Mouse (Mus musculus) urinary bladder, adult 18-20 months (tissue): ENCODE measurements around the gene Arhgap45.

Experiments used
- DNase-seq, 2 experiments: peaks; one replicate each; pipeline ENCODE4 v3.0.0; 2022; ENCODE audit warnings: low spot score in 2 of 2, mixed read lengths in 2 of 2

The Arhgap45 gene

DNA sequence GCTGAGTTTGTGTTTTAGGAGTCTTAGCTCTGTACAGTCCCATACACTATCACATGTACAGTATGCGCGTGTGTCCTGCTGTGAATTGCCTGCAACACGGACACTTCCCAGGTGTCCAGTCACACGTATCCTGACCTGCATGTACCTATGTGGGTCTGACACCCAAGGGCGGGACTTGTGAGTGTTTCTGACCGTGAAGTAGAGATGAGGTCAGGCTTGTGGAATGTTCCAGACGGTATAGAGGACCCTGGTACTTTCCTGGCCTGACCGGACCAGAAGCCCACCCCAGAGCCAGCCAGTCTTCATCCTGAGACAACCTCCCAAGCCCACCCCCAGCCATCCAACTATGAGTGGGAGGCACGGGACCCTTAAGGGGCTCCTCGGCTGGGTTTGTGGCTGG, 870 bp upstream of the Arhgap45 start:
- DNase-seq: no peak

DNA sequence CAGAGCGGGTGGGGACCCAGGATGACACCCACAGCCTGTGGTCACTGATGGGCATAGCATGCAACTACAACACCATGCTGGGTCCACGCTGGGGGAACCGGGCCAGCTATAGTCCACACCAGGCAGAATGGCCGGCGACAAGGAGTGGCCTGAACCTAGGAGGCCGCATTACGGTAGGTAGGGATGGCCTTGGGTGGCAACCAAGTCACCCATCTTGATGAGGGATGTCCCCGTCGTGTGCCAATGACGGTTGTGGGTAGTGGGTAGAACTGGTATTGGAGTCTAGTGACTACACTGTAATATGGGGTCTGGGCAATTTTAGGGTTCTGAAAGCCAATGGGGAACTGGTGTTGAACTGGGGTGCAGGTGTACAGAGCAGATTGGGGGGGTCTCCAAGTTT, 478 bp downstream of the Arhgap45 start:
- no peak for DNase-seq

DNA sequence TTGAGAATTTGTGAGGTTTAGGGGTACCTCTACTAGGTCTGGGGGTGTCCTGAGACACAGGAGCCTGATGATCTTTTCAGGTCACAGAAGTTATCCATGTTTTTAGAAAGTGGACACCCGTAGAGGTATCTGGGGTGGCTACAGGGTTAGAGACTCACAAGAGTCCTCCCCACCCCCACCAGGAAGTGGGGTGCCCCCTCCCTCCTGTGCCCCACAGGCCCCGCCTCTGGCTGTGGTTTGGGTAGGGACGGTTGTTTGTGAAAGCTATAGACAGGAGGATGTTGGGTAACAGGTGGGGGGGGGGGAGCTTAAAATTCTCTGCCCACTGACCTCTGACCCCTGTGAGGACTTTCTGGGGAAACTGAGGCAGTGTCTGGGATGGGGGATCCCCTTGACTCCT, 908 bp downstream of the Arhgap45 start:
- DNase-seq: no peak

DNA sequence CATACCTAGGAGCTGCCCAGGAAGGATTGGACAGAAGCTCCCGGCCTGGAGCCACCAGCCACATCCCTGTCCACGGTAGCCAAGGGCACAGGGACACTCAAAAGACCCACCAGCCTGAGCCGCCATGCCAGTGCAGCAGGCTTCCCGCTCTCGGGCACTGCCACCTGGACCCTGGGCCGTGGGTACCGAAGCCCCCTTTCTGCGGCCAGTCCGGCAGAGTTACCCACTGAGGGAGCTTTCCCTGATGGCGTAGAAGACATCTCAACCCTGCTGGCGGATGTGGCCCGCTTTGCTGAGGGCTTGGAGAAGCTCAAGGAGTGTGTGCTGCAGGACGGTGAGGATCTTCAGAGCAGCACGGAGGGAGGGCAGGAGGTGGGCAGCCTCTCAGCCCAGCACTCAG, 1.3 kb downstream of the Arhgap45 start:
- DNase-seq: no peak

DNA sequence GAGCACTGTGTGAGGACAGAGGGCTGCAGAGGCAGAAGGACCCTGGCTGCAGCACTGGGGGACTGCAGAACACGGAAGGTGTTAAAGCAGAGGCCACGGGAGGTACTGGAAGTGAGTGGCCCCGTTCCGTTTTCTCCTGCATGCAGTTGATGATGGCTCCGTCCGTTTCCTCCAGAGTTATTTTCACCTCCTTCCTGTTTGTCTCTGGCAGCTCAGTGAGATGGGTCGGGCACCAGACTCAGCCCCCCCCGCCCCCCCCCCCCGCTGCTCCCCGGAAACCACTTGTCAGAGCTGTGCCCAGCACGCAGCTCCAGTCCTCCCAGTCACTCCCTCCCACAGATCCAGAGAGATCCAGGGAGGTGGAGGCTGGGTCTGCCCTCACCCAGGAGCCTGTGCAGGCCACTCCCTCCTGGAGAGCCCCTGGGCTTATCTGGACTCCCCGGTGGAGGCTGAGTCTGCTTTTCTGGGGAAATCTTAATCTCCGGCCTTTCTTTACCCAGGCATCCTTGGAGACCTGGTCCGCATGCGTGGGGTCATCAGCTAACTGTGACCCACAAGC, 2.4 kb downstream of the Arhgap45 start:
- no peak for DNase-seq

DNA sequence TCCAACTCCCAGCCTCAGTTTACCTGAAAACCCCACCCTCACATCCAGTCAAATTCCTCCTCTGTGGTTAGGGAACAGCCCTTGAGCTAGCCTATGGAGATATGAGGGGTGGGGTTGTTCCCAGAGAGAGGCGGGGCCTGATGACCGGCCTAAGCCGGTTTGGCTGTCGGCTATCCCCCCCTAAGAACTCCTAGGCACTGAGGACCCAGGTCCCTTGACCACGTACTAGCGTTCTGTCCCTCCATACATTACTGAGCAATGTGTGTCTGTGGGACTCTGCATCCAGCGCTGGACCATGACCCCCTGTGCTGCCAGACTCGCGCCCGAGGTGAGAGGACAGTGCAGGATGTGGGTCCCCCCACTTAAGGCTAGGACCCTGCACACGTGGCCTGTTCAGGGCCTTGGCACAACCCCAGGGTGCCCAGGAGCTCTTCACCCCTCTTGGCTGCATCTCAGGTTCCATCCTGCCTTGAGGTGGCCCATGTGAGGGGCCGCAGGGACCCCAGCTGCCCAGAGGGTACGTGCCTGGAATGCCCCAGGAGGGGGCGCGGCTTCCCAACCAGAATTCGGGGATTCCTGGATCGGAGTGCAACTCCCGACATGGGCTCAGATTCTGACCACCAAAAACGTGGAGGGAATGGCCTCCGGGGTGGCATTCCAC, 3.1 kb downstream of the Arhgap45 start:
- no peak for DNase-seq

DNA sequence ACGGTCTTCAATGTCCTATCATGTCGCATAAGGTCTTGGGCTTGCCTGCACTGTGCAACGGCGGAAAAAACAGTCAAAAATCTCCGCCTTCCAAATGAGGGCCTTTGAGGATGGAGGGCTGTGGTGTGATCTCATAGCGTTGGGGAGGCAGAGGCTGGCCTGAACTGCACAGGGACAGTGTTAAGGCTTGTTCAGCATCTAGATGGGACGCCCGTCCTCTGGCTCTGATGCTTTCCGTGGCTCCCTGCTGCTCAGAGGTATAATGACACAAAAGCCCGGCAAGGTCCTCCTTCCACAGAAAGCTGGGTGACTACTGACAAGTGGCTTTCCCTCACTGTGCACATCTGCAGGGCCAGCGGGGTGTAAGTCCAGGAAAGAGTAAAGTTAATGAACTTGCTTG, 3.7 kb downstream of the Arhgap45 start:
- no peak for DNase-seq

DNA sequence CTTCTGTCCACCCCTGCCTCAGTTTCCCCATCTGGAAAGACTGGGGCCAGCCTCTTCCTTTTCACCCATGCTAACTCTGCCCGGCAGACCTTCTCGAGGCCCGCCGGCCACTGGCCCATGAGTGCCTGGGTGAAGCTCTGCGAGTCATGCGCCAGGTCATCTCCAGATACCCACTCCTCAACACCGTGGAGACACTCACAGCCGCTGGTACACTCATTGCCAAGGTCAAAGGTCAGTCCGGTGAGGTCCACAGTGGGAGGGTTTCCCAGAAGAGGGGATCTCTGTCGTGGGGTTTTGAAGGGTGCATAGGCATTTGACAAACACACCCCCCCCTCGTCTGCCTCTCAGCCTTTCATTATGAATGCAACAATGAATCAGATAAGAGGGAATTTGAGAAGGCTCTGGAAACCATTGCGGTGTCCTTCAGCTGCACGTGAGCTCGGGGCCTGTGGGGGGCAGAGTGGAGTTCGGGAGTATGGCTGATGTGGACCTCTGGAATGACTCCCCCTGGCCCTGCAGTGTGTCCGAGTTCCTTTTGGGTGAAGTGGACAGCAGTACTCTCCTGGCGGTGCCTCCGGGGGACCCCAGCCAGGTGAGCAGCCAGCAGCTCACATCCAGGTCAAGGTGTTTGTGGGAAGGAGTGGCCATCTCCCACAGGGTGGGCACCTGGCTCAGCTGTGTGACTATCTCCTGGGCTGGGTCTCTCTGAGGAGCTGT, 4.3 kb downstream of the Arhgap45 start:
- DNase-seq: no peak

DNA sequence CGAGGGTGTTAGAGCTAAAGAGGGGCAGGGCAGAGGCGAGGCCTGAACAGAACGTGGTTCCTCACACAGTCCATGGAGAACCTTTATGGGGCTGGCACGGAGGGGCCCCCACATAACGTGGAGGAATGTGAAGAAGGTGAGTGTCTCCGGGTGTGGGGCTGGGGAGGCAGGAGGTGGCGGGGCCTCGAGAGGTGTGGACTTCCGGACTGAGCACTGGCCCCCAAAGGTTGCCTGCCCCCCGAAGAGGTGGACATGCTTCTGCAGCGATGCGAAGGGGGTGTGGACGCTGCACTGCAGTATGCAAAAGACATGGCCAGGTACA, 4.8 kb downstream of the Arhgap45 start:
- DNase-seq: no peak

DNA sequence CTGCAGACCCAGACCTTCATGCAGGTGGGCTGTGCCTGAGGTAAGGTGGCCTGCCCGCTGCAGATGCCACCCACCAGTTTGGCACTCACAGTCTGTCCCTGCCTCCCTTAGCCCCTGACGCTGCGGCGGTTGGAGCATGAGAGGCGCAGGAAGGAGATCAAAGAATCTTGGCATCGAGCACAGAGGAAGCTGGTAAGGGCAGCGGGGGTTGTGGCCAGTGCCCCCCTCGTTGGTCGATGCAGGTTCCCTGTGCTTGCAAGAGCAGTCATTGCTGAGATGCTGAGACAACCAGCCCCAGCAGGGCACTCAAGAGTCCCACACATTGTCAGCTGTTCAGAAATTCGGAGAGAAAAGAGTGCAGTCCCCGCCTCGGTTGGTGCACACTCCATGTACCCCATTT, 5.7 kb downstream of the Arhgap45 start:
- DNase-seq: no peak

DNA sequence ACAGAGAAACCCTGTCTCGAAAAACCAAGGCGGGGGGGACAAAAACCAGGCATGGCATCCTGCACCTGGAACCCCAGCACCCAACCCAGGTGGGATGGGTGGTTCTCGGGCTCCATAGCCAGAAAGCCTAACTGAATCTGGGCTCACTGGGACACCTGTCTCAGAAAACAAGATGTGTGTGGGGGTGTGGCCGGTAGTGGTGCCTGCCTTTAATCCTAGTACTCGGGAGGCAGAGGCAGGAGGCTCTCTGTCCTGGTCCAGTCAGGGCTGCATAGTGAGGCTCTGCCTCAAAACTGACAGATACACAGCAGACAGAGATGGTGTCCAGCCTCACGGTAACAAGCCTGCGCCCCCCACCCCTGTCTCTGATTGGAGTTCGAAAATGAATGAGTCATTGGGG, 6.4 kb downstream of the Arhgap45 start:
- no peak for DNase-seq

DNA sequence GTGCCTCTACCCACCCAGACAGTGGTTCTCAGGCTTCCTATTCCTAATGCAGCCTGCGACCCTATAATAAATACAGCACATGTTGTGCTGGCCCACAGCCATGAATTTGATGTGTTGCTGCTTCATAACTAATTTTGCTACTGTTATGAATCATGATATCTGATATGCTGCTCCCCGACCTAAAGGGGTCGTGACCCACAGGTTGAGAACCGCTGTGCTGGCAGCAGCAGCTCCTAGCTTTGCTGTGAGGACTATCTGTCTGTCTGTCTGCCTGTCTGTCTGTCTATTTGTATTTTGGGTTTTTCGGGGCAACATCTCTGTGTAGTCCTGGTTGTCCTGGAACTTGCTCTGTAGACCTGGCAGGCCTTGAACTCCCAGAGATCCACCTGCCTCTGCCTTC, 7.3 kb downstream of the Arhgap45 start:
- DNase-seq: no peak

DNA sequence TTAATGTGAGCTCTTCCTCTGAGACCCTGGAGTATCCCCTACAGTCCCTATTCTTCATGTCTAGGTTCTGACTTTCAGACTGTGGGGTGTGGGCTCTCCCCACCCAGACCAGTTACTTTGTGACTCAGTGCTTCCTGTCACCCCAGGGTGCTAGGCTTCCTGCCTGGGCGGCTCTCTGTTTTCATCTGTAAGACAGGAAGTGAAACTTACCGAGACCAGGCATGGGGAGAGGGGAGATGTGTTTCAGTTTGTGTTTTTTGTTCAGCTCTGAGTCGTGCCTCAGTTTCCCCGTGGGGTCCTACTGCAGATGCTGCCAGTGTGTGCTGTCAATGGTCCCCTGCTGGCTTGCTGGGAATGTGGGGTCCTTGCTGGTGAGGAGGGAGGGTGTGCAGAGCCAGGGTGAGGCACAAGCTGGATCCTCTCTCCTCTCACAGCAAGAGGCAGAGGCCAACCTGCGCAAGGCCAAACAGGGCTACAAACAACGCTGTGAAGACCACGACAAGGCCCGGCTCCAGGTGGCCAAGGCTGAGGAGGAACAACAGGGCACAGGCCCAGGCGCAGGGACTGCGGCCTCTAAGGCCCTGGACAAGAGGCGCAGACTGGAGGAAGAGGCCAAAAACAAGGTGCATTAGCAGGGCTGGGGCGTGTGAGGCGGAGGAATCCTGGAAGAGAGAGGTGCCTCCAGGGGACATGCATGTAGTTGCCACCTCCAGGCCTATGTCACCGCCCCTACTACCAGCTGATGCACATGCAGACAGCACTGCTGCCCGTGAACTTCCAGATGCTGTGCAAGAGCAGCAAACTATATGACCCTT, 8.0 kb downstream of the Arhgap45 start:
- DNase-seq: no peak

DNA sequence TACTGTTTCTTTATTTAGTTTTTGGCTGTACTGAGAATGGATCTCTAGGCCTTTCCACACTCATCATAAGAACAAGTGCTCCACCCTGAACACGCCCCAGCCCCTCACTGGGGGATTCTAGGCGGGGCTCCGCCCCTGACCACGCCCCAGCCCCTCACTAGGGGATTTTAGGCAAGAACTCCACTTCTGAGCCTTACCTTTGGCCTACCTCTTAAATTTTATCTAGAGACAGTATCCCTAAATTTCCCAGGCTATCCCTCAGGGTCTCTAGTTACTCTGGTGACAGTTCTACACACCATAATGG, 8.5 kb downstream of the Arhgap45 start:
- DNase-seq: no peak

DNA sequence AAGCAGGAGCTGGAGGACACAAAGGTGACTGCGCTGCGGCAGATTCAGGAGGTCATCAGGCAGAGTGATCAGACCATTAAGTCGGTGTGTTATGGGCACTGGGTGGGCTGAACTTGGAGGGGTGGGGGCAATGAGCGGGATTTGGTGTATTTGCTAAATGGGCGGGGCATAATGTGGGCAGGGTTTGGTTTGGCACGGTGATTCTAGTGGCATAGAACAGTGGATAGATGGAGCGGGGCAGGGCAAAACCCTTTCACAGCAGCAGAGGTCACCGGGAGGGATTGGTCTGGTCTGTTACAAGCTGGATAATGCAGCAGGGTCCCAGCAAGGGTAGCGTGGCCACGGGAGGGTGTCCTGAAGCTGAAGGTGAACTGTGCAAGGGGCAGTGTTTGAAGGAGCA, 9.0 kb downstream of the Arhgap45 start:
- DNase-seq: no peak

DNA sequence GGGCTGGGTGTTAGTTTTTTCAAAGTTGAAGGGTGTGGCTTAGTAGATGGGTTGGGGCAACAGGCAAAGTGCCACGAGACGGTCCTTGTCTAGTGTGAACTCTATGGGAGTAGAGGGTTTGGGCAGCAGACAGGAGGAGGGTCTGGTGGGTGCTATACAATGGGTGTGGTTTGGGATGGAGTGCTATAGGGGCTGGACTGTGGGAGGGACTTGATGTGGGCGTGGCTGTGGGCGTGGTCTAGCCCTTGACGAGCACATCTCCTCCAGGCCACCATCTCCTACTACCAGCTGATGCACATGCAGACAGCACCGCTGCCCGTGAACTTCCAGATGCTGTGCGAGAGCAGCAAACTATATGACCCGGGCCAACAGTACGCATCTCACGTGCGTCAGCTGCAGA, 9.4 kb downstream of the Arhgap45 start:
- no peak for DNase-seq

DNA sequence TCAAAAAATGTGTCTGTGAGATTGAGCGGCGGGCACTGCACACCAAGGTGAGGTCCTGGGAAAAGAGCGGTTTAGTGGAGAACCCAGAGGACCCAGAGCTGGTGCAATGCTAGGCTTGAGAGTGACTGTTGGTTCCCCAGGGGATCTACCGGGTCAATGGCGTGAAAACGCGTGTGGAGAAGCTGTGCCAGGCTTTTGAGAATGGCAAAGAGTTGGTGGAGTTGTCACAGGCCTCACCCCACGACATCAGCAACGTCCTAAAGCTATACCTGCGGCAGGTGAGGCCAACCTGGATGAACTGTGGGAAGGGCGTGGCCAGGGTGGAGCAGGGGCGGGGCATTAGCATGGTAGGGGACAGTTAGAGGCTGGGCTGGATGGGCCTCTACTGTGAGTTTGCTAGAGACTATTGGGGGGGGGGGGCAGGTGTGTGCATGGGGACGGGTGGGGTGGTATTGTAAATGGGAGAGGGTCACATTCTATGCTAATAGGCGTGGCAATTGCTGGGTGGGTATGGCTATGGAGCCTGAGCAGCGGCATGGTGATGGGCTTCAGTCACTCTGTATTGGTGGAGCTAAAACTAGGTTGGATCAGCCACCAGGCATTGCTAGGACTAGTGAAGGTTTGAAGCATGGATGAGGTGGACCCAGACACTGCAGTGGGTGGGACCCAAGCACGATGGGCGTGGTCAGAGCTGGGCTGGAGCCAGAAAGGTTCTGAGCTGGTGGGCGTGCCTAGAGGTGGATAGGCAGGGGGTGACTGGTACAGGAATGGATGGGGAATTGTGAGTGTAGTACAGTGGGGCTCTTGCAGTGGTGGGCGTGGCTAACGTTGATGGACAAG, 11.4 kb downstream of the Arhgap45 start:
- DNase-seq: no peak

DNA sequence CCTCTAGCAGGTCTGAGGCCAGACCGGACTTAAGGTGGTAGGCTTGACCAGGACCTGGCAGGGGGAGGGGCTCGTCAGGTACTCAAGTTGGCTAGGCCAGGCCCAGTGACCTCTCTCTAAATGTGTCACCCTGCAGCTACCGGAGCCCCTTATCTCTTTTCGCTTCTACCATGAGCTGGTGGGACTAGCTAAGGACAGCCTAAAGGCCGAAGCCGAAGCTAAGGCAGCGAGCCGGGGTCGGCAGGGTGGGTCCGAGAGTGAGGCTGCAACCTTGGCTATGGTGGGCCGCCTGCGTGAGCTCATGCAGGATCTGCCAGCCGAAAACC, 12.0 kb downstream of the Arhgap45 start:
- DNase-seq: no peak

DNA sequence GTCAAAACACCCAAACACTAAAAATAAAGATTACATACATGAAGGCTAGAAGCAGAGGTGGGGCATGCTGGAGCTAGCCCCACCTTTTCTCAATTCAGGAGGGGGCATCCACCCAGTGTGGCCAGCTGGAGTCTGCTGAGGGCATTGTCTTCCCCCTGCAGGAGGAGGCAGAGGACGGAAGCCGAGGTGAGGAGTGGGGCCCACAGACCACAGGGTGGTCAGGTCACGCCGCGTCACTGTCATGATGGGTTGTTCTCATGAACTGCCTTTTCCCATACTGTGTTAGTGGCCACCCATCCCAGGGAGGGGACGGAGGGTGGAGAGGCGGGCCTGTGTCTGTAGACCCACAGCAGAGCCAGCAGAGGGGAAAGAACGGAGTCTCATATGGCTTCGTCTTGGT, 13.7 kb downstream of the Arhgap45 start:
- no peak for DNase-seq

DNA sequence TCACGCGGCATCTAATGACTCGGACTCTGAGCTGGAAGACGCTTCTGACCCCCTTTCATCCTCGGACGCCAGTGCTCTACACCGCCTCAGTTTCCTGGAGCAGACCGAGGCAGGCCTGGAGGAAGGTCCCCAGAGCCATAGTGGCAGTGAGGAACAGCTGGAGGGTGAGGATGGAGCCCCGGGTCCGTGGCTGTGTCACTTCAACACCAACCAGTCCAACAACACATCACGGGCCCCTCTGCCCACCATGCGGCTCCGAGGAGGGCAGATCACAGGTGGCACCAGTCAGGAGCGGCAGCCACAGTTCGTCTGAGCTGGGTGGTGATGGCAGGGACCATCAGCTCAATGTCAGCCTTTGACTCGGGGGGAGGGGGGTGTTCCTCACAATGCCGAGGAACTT, 14.3 kb downstream of the Arhgap45 start:
- DNase-seq: no peak

DNA sequence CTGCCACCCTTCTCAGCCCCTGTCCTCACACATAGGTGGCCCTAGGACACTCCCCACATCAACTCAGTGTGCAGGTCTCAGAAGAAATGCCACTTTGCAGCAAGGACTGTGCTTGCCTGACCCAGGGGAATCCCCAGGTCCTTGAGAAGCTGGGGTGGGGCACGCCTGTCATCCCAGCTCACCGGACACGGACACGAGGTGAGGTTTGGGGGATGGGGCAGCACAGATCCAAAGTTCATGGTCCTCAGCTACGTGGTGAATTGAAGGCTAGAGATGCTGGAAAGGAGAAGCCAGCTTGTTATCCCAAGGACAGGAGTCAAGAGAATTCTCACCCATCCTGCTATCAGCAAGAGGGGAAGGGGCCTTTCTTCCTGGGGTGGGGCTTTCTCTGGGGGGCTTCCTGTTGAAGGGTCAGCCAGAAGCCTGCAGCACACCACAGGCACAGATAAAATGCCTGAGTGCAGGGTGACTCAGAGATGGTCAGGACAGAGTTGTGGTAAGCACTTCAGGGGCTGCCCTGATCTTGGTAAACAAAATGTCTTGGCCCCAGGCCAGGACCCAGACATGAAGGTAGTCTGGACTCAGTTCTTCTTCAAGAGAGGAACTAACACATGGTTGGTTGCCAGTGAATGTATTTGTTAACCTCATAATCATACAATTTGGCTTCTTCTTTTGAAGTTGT, 16.5 kb downstream of the Arhgap45 start:
- DNase-seq: peak in 1 of 2 experiments; percentile 72
